ENCODE assay signal across 9 mouse cellular contexts in genomic region chr16:4068588-4068987, GRCm38 (mm10). TPM values are rescaled to one million over a fixed set of nuclear protein-coding genes. Genes with fewer than 3 reads are reported as not detected.
DNase-seq lines count a peak whose midpoint lies in the region; ATAC-seq lines count a peak whose summit lies in the region.
"Had no signal": no experiment of that assay in that cellular context is flagged by ENCODE, and none has a peak within 500 bp of the region (broad histone marks: within the 10 kb centered on the region; RNA-seq: fewer than 3 reads in every experiment).

No protein-coding gene starts in this region.

- H3K9me3 ChIP-seq in lung, embryonic 15.5 days: no peaks in the 10 kb centered on the region

- H3K4me3 ChIP-seq in lung, embryonic 15.5 days: no peak overlapping the region

- ATAC-seq in lung, embryonic 15.5 days (ENCODE audit: borderline replicate concordance, extremely low read depth, low FRiP score, low TSS enrichment): 0 out of 2 replicates have a peak, but pooled peaks have one; percentile 35

- H3K27ac ChIP-seq in lung, embryonic 15.5 days: no peak overlapping the region

- H3K36me3 ChIP-seq in lung, embryonic 15.5 days: peaks cover 28% of the 10 kb centered on the region

- 52% methylated on average over 8 of the region's 8 CpGs for WGBS in lung, embryonic 15.5 days

- H3K9ac ChIP-seq in lung, embryonic 15.5 days: no peak overlapping the region

- H3K4me1 ChIP-seq in lung, embryonic 15.5 days: no peaks in the 10 kb centered on the region

- DNase-seq in cerebellum, adult 9-11 months: peak; percentile 25
- no peak for DNase-seq in cerebellum, adult 11-12 months
- DNase-seq in 416B (ENCODE audit: low read depth): peak; percentile 65
- peak; percentile 56 for DNase-seq in adrenal gland, postnatal 25 days
- peak; percentile 24 to 47 for DNase-seq in frontal cortex, postnatal 25 days (ENCODE audit: low spot score in 2 of 2)
- peak; percentile 82 for DNase-seq in kidney, postnatal 10 days
- DNase-seq in spleen, adult 12 weeks (ENCODE audit: low spot score): peak; percentile 23

- H3K4me2 ChIP-seq in lung, embryonic 15.5 days: no peak overlapping the region

- H3K27me3 ChIP-seq in lung, embryonic 15.5 days: no peaks in the 10 kb centered on the region

RNA-seq across cellular contexts. Expression of gene Trap1, which starts 9.0 kb away (rescaled TPM):
- 209 TPM in 2 replicates for total RNA-seq in adrenal gland, postnatal 25 days (2021)
- 86.6 and 87.1 TPM in 2 replicates for polyA plus RNA-seq in lung, embryonic 15.5 days (2015; fragmentation: Nextera tagmentation; extraction: Ambion mirVana)

RNA-seq across cellular contexts. Expression of gene Dnase1, which starts 31.8 kb away (rescaled TPM):
- not detected in 2 replicates for total RNA-seq in adrenal gland, postnatal 25 days (2021)
- 3.1 and 3.4 TPM in 2 replicates for polyA plus RNA-seq in lung, embryonic 15.5 days (2015; fragmentation: Nextera tagmentation; extraction: Ambion mirVana)
- total RNA-seq: layer of hippocampus, adult 8-10 months had no signal
